Mouse (Mus musculus): ENCODE results near the gene Ankdd1b.

The Ankdd1b gene

GRCm38 (mm10) chr13:96452621-96453020, 18.4 kb downstream of the Ankdd1b start:
- DNase-seq: no peak

- DNase-seq: no peak
Measured at GRCm38 (mm10) chr13:96451386-96452140, 19.4 kb downstream of the Ankdd1b start.

- DNase-seq: no peak
Measured at GRCm38 (mm10) chr13:96450869-96451268, 20.1 kb downstream of the Ankdd1b start.

GRCm38 (mm10) chr13:96450205-96450856, 20.7 kb downstream of the Ankdd1b start:
- DNase-seq: no peak

GRCm38 (mm10) chr13:96440436-96440835, 30.6 kb downstream of the Ankdd1b start:
- no peak for DNase-seq

GRCm38 (mm10) chr13:96436921-96437320, 34.1 kb downstream of the Ankdd1b start:
- DNase-seq: no peak

- no peak for DNase-seq
Measured at GRCm38 (mm10) chr13:96435793-96436192, 35.2 kb downstream of the Ankdd1b start.

GRCm38 (mm10) chr13:96434899-96435331, 36.1 kb downstream of the Ankdd1b start:
- DNase-seq: no peak

GRCm38 (mm10) chr13:96433648-96434190, 37.3 kb downstream of the Ankdd1b start:
- DNase-seq: peak in 1 of 2 experiments; percentile 12

- no peak for DNase-seq
Measured at GRCm38 (mm10) chr13:96433041-96433440, 38.0 kb downstream of the Ankdd1b start.

- DNase-seq: no peak
Measured at GRCm38 (mm10) chr13:96432376-96432811, 38.6 kb downstream of the Ankdd1b start.

GRCm38 (mm10) chr13:96431595-96432156, 39.3 kb downstream of the Ankdd1b start:
- DNase-seq: peak; percentile 79 to 83

GRCm38 (mm10) chr13:96428531-96428930, 42.5 kb downstream of the Ankdd1b start:
- DNase-seq: no peak

GRCm38 (mm10) chr13:96426044-96426443, 45.0 kb downstream of the Ankdd1b start:
- DNase-seq: no peak

GRCm38 (mm10) chr13:96424496-96425274, 46.3 kb downstream of the Ankdd1b start:
- DNase-seq: no peak

- DNase-seq: no peak
Measured at GRCm38 (mm10) chr13:96421230-96421629, 49.8 kb downstream of the Ankdd1b start.

- no peak for DNase-seq
Measured at GRCm38 (mm10) chr13:96418487-96418886, 52.5 kb downstream of the Ankdd1b start.

- DNase-seq: no peak
Measured at GRCm38 (mm10) chr13:96417261-96417813, 53.7 kb downstream of the Ankdd1b start.

GRCm38 (mm10) chr13:96416380-96416779, 54.6 kb downstream of the Ankdd1b start:
- DNase-seq: no peak

GRCm38 (mm10) chr13:96414384-96414783, 56.6 kb downstream of the Ankdd1b start:
- no peak for DNase-seq

GRCm38 (mm10) chr13:96408786-96409185, 62.2 kb downstream of the Ankdd1b start:
- DNase-seq: no peak

- no peak for DNase-seq
Measured at GRCm38 (mm10) chr13:96407040-96407439, 64.0 kb downstream of the Ankdd1b start.
